Mouse (Mus musculus) adrenal gland, adult (tissue): ENCODE data around the gene Mmab.

Experiments used
- DNase-seq, 2 experiments: peaks; one replicate each; pipeline ENCODE4 v3.0.0; 2022 to 2023; ENCODE audit warnings: low spot score in 1 of 2; ENCODE audit not compliant: inconsistent age in 2 of 2

Mmab gene

DNA sequence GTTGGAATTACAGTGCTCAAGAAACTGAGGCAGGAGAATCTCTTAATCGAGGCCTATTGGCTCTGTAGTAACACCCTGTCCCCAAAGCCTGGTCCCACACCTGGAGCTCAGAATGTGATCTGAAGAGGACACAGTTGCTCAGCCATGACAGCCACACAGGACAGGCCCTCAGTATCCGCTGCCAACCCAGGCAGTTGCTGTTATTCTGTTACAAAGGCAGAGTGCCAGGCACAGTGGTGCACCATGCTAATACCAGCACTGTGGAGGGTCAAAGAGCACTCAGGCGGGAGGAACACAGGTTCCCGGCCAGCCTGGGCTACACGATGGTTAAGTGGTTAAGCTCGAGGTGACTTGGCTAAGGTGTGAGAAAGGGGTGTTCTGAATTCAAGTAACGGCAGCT is 14.1 kb downstream of the Mmab start:
- DNase-seq: no peak

- no peak for DNase-seq
These were observed 15.2 kb downstream of the Mmab start for GRCm38 (mm10) chr5:114428621-114429020.

DNA sequence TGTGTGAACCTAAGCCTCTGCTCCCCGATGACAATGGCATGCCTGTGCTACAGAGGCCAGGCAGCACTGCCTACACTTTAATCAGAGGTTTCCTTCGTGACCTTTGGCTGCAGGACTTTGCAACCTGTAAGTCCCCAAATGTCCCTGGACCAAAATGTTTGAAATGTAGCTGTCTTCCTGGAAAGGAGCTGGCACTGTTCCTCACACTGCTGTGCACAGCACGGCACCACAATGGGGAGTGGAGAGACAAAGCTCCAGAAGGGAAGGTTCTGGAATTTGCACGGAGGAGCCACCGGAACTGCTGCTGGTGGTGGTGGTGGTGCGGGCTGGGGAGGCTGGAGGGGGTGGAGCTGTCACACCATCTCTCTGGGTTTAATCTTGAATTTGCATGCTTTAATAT is 17.1 kb downstream of the Mmab start:
- DNase-seq: no peak

DNA sequence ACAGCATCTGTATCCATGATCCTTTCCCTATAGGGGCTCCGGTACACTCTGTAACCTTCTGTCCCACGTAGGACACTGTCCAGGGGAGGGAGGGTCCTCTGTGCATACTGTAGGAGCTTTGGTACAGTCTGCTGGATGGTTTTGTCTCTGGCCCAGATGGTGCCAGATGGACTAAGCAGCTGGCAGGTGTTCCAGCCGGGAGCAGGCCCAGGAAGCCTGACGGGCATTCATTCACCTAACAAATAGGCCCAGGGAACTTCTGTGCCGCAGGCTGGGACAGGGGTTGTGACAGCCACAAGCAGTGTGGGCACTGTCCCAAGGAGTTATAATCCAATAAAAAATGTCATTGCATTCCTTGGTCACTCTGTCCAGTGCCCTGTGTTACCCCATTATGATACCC is 19.9 kb downstream of the Mmab start:
- no peak for DNase-seq

GRCm38 (mm10) chr5:114422591-114422990 is 21.3 kb downstream of the Mmab start:
- no peak for DNase-seq

DNA sequence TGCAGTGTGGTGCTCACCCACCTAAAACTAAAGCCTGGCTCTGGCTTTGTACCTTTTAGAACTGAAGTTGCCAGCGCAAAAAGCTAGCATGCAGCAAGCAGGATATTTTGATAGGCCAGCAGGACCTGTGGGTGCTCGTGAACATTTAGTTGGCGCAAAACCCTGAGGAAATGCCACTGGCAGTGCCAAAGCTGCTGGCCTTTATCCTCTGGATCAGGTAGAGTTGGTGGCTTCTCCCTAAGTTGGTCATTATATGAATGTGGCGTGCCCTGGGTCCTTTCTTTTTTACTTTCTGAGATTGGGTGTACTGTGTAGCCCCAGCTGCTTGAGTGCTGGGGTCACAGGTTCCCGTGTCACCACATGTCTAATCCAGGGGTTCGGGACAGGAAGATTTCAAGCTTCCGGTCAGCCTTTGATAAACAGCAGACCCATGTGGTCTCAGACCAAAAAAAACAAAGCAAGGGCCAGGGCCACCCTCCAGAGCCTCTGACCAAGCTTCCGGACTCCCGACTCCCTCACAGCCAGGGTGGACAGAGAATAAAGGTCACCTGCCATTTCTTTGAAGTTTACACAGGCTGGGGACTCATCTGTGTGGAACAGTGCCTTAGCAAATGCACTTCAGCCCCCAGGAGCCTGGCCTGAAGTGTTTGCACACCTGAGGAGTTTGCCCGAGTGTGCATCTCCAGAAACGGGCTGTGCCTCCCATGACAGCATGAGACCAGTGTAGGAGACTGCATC is 22.1 kb downstream of the Mmab start:
- DNase-seq: peak in 1 of 2 experiments; percentile 68

DNA sequence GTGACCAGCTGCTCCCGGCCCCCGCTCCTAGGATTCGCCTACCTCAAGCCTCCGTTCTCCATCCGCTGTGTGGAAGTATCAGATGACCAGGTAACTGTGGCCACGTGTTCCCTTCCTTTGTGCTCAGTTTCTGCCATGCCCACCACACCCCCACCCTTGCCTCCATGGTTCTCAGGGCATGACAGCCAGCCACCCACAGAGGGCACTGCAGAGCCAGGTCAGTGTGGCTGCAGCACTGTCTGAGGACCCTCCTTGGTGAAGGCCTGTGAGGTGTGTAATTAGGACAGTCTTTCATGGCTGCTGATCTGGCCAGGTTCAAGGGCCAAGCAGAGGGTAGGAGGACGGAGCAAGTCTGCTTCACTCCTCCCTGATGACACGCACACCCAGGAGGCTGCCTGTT is 25.3 kb downstream of the Mmab start:
- no peak for DNase-seq

DNA sequence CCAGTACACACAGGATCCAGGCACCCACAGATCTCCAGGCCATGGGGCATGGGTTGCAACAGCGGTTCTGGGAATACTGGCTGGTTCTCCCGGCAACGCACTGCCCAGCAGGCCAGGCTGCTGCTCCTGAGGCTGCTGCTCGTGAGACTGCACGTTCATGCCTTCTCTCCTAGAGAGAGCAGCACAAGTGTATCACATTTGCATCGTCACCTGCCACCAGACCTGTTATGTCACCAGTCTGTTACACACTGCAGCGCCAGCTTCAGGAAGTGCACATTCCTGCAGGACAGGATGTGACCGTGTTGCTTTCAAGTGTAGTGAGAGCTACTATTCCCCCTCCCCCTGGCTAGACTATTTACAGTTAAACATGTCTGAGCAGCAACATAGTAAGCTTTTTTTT is 27.0 kb downstream of the Mmab start:
- no peak for DNase-seq

DNA sequence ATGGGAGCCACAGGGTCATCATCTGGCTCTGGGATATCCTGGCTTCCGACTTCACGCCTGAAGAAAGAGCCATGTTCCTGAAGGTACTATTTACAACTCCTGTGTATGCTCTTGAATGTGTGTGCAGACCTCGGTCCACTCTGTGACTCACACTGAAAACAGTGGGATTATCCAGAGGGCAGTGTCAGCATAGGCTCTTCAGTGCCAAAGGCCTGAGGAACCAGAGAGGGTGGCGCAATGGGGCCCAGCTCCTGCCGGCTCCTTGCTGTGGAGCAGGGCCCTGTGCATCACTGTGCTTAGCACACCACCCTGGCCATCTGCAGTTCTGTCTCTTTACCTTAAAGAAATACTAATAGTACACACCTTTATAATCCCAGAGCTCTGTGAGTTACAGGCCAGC is 28.3 kb downstream of the Mmab start:
- peak in 1 of 2 experiments; percentile 49 for DNase-seq

DNA sequence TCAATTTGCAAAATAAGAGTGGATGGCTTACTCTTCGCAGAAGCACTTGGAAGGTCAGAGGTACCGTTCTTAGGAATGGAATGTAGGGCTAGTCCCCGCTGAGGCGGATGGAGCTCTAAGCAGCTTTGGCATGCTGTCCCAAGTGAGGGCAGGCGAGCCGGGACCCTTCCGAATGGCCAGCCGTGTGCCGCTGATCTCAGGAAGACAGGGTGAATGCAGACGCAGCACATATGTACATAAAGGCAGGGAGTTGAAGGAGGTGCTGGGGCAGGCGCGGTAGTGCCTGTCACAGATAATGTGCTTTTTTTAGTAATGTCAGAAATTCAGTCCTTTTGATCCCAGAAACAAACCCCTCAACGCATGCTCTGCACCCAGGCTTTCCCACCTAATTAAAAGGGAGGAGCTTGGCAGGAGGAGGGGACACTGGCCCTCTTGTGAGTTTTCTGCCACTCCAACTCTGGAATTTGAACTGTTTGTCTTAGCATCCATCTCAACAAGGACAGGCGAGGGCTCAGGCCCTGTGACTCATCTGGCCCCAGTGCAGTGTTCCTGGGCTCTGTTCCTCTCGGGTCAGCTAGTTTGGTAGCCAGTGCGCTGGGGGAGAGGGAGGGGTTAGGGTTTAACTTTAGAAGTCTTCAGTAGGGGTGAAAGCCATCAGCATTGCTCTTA is 30.7 kb downstream of the Mmab start:
- DNase-seq: peak; percentile 84 to 87

GRCm38 (mm10) chr5:114412361-114412998 is 31.4 kb downstream of the Mmab start:
- peak in 1 of 2 experiments; percentile 49 for DNase-seq

- DNase-seq: no peak
These were observed 33.4 kb downstream of the Mmab start for GRCm38 (mm10) chr5:114410429-114410828.

DNA sequence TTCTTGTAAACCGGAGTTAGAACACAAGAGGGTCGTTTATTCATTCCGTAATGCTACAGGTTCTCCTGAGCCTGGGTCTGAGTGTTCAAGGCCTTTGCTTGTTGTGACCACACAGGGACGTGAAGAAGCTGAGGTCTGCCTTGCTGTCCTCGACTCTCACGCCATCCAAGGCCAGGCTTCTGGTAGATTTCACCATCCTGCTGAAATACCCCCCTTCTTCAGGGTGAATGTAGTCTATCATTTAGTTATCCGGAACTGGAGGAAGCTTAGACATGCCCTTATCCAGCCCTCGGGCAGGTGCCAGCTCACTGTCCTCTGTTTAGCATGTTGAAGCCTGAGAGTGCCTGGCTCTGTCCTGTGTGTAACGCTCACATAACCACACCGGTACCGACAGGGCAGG is 35.0 kb downstream of the Mmab start:
- DNase-seq: peak; percentile 61 to 84

- no peak for DNase-seq
These were observed 36.0 kb downstream of the Mmab start for GRCm38 (mm10) chr5:114407810-114408209.

DNA sequence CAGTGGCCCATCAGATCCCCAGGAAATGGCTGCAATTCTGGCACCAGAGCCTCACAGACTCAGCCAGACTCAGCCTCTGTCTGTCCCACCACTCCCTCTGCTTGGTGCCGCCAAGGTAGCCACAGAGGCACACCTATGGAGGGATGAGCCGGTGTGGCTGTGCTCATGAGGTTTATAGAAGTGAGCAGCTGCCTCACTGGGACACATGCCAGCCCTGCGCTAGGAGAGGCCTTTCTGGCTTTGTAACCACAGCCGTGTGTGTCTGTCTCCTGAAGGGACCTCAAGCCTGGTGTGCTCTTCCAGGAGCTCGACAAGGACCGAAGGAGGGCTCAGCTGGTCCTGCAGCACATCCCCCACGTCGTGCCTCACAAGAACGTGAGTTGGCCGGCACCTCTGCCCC is 36.6 kb downstream of the Mmab start:
- DNase-seq: peak in 1 of 2 experiments; percentile 38

DNA sequence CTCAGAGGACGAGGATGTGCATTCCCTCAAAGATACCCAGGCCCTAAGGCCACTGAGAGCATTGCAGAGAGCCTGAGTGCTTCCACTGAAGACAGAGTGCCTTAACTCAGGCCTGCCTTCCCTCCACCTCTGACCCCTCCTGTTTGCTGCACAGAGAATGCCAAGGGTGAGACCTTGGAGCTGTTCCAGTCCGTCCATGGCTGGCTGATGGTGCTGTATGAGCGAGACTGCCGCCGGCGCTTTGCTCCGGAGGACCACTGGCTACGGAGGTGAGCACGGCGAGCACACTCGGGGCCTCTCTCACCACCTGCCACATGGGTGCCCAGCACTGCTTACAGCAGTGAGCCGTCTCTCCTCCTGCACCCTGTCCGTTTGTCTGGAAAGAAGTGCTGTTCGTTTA is 37.3 kb downstream of the Mmab start:
- DNase-seq: peak; percentile 91 to 95

- no peak for DNase-seq
These were observed 50.7 kb downstream of the Mmab start for GRCm38 (mm10) chr5:114393169-114393568.

- DNase-seq: no peak
These were observed 59.4 kb downstream of the Mmab start for GRCm38 (mm10) chr5:114384448-114384847.

- DNase-seq: peak in 1 of 2 experiments; percentile 70
These were observed 60.5 kb downstream of the Mmab start for GRCm38 (mm10) chr5:114383184-114383904.
